Mouse (Mus musculus) 3134 (cell line): ENCODE data around the gene Acap3.

Experiments
- DNase-seq: peaks from one replicate; pipeline ENCODE4 v3.0.0-alpha.2; 2011; ENCODE audit warnings: low spot score; ENCODE audit not compliant: insufficient read length; ENCODE audit errors: extremely low read depth

The Acap3 gene

GRCm38 (mm10) chr4:155883587-155883986 is 8.0 kb upstream of the Acap3 start:
- DNase-seq, result no peak

- no peak for DNase-seq
Measured at GRCm38 (mm10) chr4:155886330-155886729, 5.3 kb upstream of the Acap3 start.

GRCm38 (mm10) chr4:155887674-155888073 is 3.9 kb upstream of the Acap3 start:
- no peak for DNase-seq

- DNase-seq, result no peak
Measured at GRCm38 (mm10) chr4:155888181-155888580, 3.4 kb upstream of the Acap3 start.

GRCm38 (mm10) chr4:155889316-155889715 is 2.3 kb upstream of the Acap3 start:
- DNase-seq, result no peak

GRCm38 (mm10) chr4:155891011-155891471 is 581 bp upstream of the Acap3 start:
- no peak for DNase-seq

GRCm38 (mm10) chr4:155892017-155892416 is 395 bp downstream of the Acap3 start:
- peak; percentile 80 for DNase-seq

GRCm38 (mm10) chr4:155892438-155893211 is 1.0 kb downstream of the Acap3 start:
- DNase-seq, result peak; percentile 61

GRCm38 (mm10) chr4:155893212-155893690 is 1.6 kb downstream of the Acap3 start:
- no peak for DNase-seq

GRCm38 (mm10) chr4:155894311-155894881 is 2.8 kb downstream of the Acap3 start:
- peak; percentile 81 for DNase-seq

GRCm38 (mm10) chr4:155895216-155895615 is 3.6 kb downstream of the Acap3 start:
- DNase-seq, result no peak

- DNase-seq, result no peak
Measured at GRCm38 (mm10) chr4:155895826-155896225, 4.2 kb downstream of the Acap3 start.

- DNase-seq, result no peak
Measured at GRCm38 (mm10) chr4:155896461-155896860, 4.8 kb downstream of the Acap3 start.

GRCm38 (mm10) chr4:155898318-155898717 is 6.7 kb downstream of the Acap3 start:
- no peak for DNase-seq

GRCm38 (mm10) chr4:155899355-155899754 is 7.7 kb downstream of the Acap3 start:
- no peak for DNase-seq

- no peak for DNase-seq
Measured at GRCm38 (mm10) chr4:155901205-155901604, 9.6 kb downstream of the Acap3 start.

- no peak for DNase-seq
Measured at GRCm38 (mm10) chr4:155903246-155903645, 11.6 kb downstream of the Acap3 start.

- no peak for DNase-seq
Measured at GRCm38 (mm10) chr4:155904318-155905102, 12.9 kb downstream of the Acap3 start.

GRCm38 (mm10) chr4:155905634-155906033 is 14.0 kb downstream of the Acap3 start:
- DNase-seq, result no peak

- DNase-seq, result no peak
Measured at GRCm38 (mm10) chr4:155906125-155906524, 14.5 kb downstream of the Acap3 start.

- DNase-seq, result no peak
Measured at GRCm38 (mm10) chr4:155907003-155907402, 15.4 kb downstream of the Acap3 start.
